Mouse (Mus musculus) yolk sac, embryonic 10.5 days (tissue): ENCODE data around the gene Dlg2.

Source experiments
- DNase-seq: peaks from one replicate; pipeline ENCODE4 v3.0.0-alpha.2; 2017; ENCODE audit warnings: low spot score

The Dlg2 gene

GRCm38 (mm10) chr7:92100847-92101246 lies 1624.4 kb downstream of the Dlg2 start:
- no peak for DNase-seq

GRCm38 (mm10) chr7:92102892-92103543 lies 1626.5 kb downstream of the Dlg2 start:
- DNase-seq = peak; percentile 9

GRCm38 (mm10) chr7:92105477-92105876 lies 1629.0 kb downstream of the Dlg2 start:
- no peak for DNase-seq

GRCm38 (mm10) chr7:92105956-92106355 lies 1629.5 kb downstream of the Dlg2 start:
- no peak for DNase-seq

- no peak for DNase-seq
These were observed 1636.6 kb downstream of the Dlg2 start for GRCm38 (mm10) chr7:92113065-92113464.

- no peak for DNase-seq
These were observed 1638.9 kb downstream of the Dlg2 start for GRCm38 (mm10) chr7:92115237-92115871.

GRCm38 (mm10) chr7:92123276-92123675 lies 1646.8 kb downstream of the Dlg2 start:
- no peak for DNase-seq

GRCm38 (mm10) chr7:92125886-92126285 lies 1649.4 kb downstream of the Dlg2 start:
- DNase-seq = no peak

- no peak for DNase-seq
These were observed 1657.8 kb downstream of the Dlg2 start for GRCm38 (mm10) chr7:92134301-92134700.

GRCm38 (mm10) chr7:92135624-92136023 lies 1659.2 kb downstream of the Dlg2 start:
- no peak for DNase-seq

GRCm38 (mm10) chr7:92140051-92140817 lies 1663.8 kb downstream of the Dlg2 start:
- no peak for DNase-seq

GRCm38 (mm10) chr7:92147499-92147898 lies 1671.0 kb downstream of the Dlg2 start:
- DNase-seq = no peak

- no peak for DNase-seq
These were observed 1674.3 kb downstream of the Dlg2 start for GRCm38 (mm10) chr7:92150768-92151167.

- no peak for DNase-seq
These were observed 1678.1 kb downstream of the Dlg2 start for GRCm38 (mm10) chr7:92154603-92155002.

- no peak for DNase-seq
These were observed 1686.7 kb downstream of the Dlg2 start for GRCm38 (mm10) chr7:92163150-92163549.

- DNase-seq = no peak
These were observed 1687.8 kb downstream of the Dlg2 start for GRCm38 (mm10) chr7:92164316-92164715.

GRCm38 (mm10) chr7:92164875-92165518 lies 1688.5 kb downstream of the Dlg2 start:
- DNase-seq = no peak

- DNase-seq = no peak
These were observed 1703.6 kb downstream of the Dlg2 start for GRCm38 (mm10) chr7:92180029-92180428.

GRCm38 (mm10) chr7:92180591-92181587 lies 1704.4 kb downstream of the Dlg2 start:
- peak; percentile 17 for DNase-seq

- no peak for DNase-seq
These were observed 1705.6 kb downstream of the Dlg2 start for GRCm38 (mm10) chr7:92181959-92182612.
